Comparison of ENCODE assay signal across 8 mouse cellular contexts in the genomic region with DNA sequence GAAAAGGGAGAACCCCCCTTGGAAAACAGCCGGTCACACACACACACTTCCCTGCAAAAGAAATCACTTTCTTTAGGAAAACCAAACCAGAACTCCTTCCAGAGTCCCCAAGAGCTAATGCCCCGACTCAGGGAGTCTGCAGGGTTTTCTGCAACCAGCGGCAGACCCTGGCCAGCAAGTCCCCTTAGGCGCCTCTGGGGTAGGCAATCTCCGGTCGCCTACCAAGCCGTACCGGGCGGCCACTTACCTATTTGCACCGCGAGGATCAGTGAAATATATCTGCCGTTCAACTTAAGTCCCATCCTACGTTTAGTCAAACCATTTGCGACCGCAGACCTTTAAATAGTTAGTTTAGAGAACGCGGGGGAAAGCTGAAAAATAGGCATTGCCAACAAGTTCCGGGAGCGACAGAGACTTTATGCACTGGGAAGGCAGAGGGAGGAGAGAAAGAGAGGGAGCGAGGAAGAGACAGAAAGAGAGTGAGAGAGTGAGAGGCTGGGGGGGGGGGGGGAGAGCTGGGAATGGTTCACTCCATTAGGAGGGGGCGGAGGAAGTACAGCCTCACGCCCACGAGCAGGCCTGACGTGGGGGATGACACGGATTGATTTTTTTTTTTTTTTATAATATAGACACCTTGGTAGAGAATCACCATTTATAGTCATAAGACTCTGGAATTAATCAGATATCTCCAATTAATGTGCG. TPM values are rescaled to one million over a fixed set of nuclear protein-coding genes. Genes with fewer than 3 reads are reported as not detected.
DNase-seq lines count a peak whose midpoint lies in the region; ATAC-seq and TF ChIP-seq lines count a peak whose summit lies in the region.

No protein-coding gene starts in this region.

- no peak for TF ChIP-seq EP300 in liver, embryonic 14.5 days (IDR thresholded peaks at IDR 0.05; ENCODE audit: low read depth)

- peak; percentile 64; the same call in 1 of the 2 replicates for TF ChIP-seq POLR2A in cerebellum, adult 2 months (IDR thresholded peaks at IDR 0.05; ENCODE audit: borderline replicate concordance, insufficient read depth, low read length)

- no peaks in the 10 kb centered on the region for H3K27me3 ChIP-seq in cerebellum, adult 2 months (ENCODE audit: control insufficient read depth, insufficient read depth, low read length)
- H3K27me3 ChIP-seq in heart, embryonic 15.5 days: peaks cover 69% of the 10 kb centered on the region
- peaks cover 77% of the 10 kb centered on the region for H3K27me3 ChIP-seq in liver, embryonic 14.5 days (ENCODE audit: control insufficient read depth, insufficient read depth, low read length)

- WGBS in cerebellum, adult 2 months: under 1% methylated on average over 26 of the region's 26 CpGs
- under 1% methylated on average over 25 of the region's 26 CpGs for WGBS in heart, embryonic 15.5 days
- 1% methylated on average over 26 of the region's 26 CpGs for WGBS in liver, embryonic 14.5 days (ENCODE audit: insufficient replicate concordance)

- peak overlapping the region; percentile 86 for H3K4me2 ChIP-seq in heart, embryonic 15.5 days
- peak overlapping the region; percentile 56 for H3K4me2 ChIP-seq in liver, embryonic 14.5 days (ENCODE audit: low read depth)

- TF ChIP-seq CTCF in left cerebral cortex, adult 2 months (IDR thresholded peaks at IDR 0.05): no peak; the same call in 1 of the 2 replicates
- TF ChIP-seq CTCF in cerebellum, adult 2 months (IDR thresholded peaks at IDR 0.05; ENCODE audit: borderline replicate concordance, insufficient read depth, low read depth, low read length): no peak
- no peak for TF ChIP-seq CTCF in liver, embryonic 14.5 days (IDR thresholded peaks at IDR 0.05; ENCODE audit: low read depth)

- H3K4me3 ChIP-seq in left cerebral cortex, adult 2 months: peak overlapping the region; percentile 50
- peak overlapping the region; percentile 67 for H3K4me3 ChIP-seq in cerebellum, adult 2 months (replicated peaks; ENCODE audit: insufficient read depth, low read depth, low read length)
- peak overlapping the region; percentile 52 for H3K4me3 ChIP-seq in heart, embryonic 15.5 days
- peak overlapping the region; percentile 29 to 38 for H3K4me3 ChIP-seq in liver, embryonic 14.5 days (ENCODE audit: insufficient read depth in 1 of 2, low read depth in 2 of 2, low read length in 2 of 2)

- H3K27ac ChIP-seq in left cerebral cortex, adult 2 months: peak overlapping the region; percentile 96
- H3K27ac ChIP-seq in cerebellum, adult 2 months (ENCODE audit: insufficient read depth, low read length): peak overlapping the region; percentile 99
- H3K27ac ChIP-seq in heart, embryonic 15.5 days: no peak overlapping the region
- no peak overlapping the region for H3K27ac ChIP-seq in liver, embryonic 14.5 days

- ATAC-seq in heart, embryonic 15.5 days (replicated peaks; ENCODE audit: insufficient number of reproducible peaks, insufficient read depth, low FRiP score, low read depth): no peak
- ATAC-seq in liver, embryonic 14.5 days (ENCODE audit: insufficient read depth): no peak

- no peaks in the 10 kb centered on the region for H3K9me3 ChIP-seq in heart, embryonic 15.5 days (replicated peaks)
- H3K9me3 ChIP-seq in liver, embryonic 14.5 days (ENCODE audit: control insufficient read depth, low read length): no peaks in the 10 kb centered on the region

- intact Hi-C loops in left cerebral cortex, adult 2 months (cut with DNase I): loop anchor here (2.0 to 10.0 kb wide), 4 partner anchors 401 to 717 kb away; no protein-coding TSS in a partner anchor

- no peak overlapping the region for H3K9ac ChIP-seq in heart, embryonic 15.5 days
- H3K9ac ChIP-seq in liver, embryonic 14.5 days (replicated peaks): 0 out of 2 replicates have a peak overlapping the region, but pooled peaks have one; percentile 5

- DNase-seq in left cerebral cortex, adult 2 months (ENCODE audit: extremely low spot score in 1 of 2, low spot score in 2 of 2): peak; percentile 23 to 48
- no peak for DNase-seq in left cerebral cortex, adult 11 months (ENCODE audit: low spot score)
- peak; percentile 72 to 81 for DNase-seq in cerebellum, adult 2 months
- DNase-seq in liver, embryonic 14.5 days (ENCODE audit: low read depth in 3 of 3, low spot score in 3 of 3): no peak
- peak; percentile 20 for DNase-seq in right cerebral cortex, postnatal 4 days
- DNase-seq in kidney, adult 11 months: no peak
- DNase-seq in gastrocnemius, postnatal 25 days: no peak

- H3K4me1 ChIP-seq in cerebellum, adult 2 months (ENCODE audit: control insufficient read depth, insufficient read depth, low read length): peaks cover 9% of the 10 kb centered on the region
- peaks cover 40% of the 10 kb centered on the region for H3K4me1 ChIP-seq in heart, embryonic 15.5 days (replicated peaks)
- H3K4me1 ChIP-seq in liver, embryonic 14.5 days (replicated peaks; ENCODE audit: control insufficient read depth in 2 of 2, insufficient read depth in 2 of 2, low read length in 1 of 2): no peaks in the 10 kb centered on the region; a peak in 1 of 4 replicates

- no peaks in the 10 kb centered on the region for H3K36me3 ChIP-seq in heart, embryonic 15.5 days
- no peaks in the 10 kb centered on the region for H3K36me3 ChIP-seq in liver, embryonic 14.5 days (replicated peaks; ENCODE audit: control insufficient read depth, insufficient read depth, low read depth)

RNA-seq across cellular contexts. Expression of gene Nrn1, which starts 0.8 kb away (rescaled TPM):
- 100 to 1,000 TPM; 311 to 384 TPM for total RNA-seq in left cerebral cortex, adult 2 months (2021)
- 144 and 151 TPM in 2 replicates for polyA plus RNA-seq in cerebellum, adult 2 months (2012; rRNA removed)
- 2.3 TPM in 2 replicates for polyA plus RNA-seq in heart, embryonic 15.5 days (2015; fragmentation: Nextera tagmentation; extraction: Ambion mirVana)
- 17.6 and 19.6 TPM in 2 replicates for polyA plus RNA-seq in liver, embryonic 14.5 days (2012; rRNA removed)
- polyA plus RNA-seq in liver, embryonic 14.5 days (2014; fragmentation: Nextera tagmentation; extraction: Ambion mirVana): 32.3 TPM in 2 replicates
- total RNA-seq in gastrocnemius, postnatal 25 days (2021): 1 to 10 TPM; 1.2 to 1.5 TPM

Comparison
In these comparisons a context has a peak if more than half of its experiments do, and no peak if none do; other contexts are left out.
1. DNase-seq: peak in left cerebral cortex, adult 2 months (2 of 2), cerebellum, adult 2 months (2 of 2) and right cerebral cortex, postnatal 4 days (single experiment); none in left cerebral cortex, adult 11 months (single experiment), liver, embryonic 14.5 days (0 of 3), kidney, adult 11 months (single experiment) and gastrocnemius, postnatal 25 days (single experiment).
2. H3K27ac ChIP-seq: peak in left cerebral cortex, adult 2 months (single experiment) and cerebellum, adult 2 months (single experiment); none in heart, embryonic 15.5 days (single experiment) and liver, embryonic 14.5 days (single experiment).
3. Peak in every context shown above with its lines, with median percentiles within 50 percentile points of each other: H3K4me3 ChIP-seq.